Mouse (Mus musculus) stomach, embryonic 15.5 days (tissue): ENCODE results near the gene Itga9. TPM values are rescaled to one million over a fixed set of nuclear protein-coding genes. Genes with fewer than 3 reads are reported as not detected.
A peak's percentile ranks its signal among the peaks of the same experiment; 100 is the strongest.

Experiments
- ATAC-seq: fragments of 200-750 bp; cut with Nextera tagmentation; 2 replicates; pipeline ENCODE4 v1.8.0; 2017; ENCODE audit warnings: low read depth, moderate number of reproducible peaks, moderate TSS enrichment; ENCODE audit not compliant: insufficient read depth, low FRiP score
- H3K27ac ChIP-seq: fragments of 300-500 bp; sonication (generic); 2 replicates; pipeline ENCODE4 v1.5.1; 2015; ENCODE audit warnings: mild to moderate bottlenecking, inconsistent platforms
- H3K27me3 ChIP-seq: fragments of 300-500 bp; sonication (generic); replicated peaks from 2 replicates; pipeline ENCODE4 v1.6.1; 2015; ENCODE audit warnings: inconsistent platforms
- H3K36me3 ChIP-seq: fragments of 300-500 bp; sonication (generic); 2 replicates; pipeline ENCODE4 v1.6.1; 2015; ENCODE audit warnings: inconsistent platforms
- H3K4me1 ChIP-seq: fragments of 300-500 bp; sonication (generic); 2 replicates; pipeline ENCODE4 v1.6.1; 2015; ENCODE audit warnings: inconsistent platforms
- H3K4me2 ChIP-seq: fragments of 300-500 bp; sonication (generic); 2 replicates; pipeline ENCODE4 v1.6.1; 2015; ENCODE audit warnings: mild to moderate bottlenecking, inconsistent platforms
- H3K4me3 ChIP-seq: fragments of 300-500 bp; sonication (generic); replicated peaks from 2 replicates; pipeline ENCODE4 v1.5.1; 2015; ENCODE audit warnings: inconsistent platforms
- H3K9ac ChIP-seq: fragments of 300-500 bp; sonication (generic); 2 replicates; pipeline ENCODE4 v1.6.1; 2015; ENCODE audit warnings: inconsistent platforms
- H3K9me3 ChIP-seq: fragments of 300-500 bp; sonication (generic); 2 replicates; pipeline ENCODE4 v1.6.1; 2016; ENCODE audit warnings: inconsistent platforms
- WGBS: fragments of 180-500 bp; shearing (Covaris S2); methylation state at CpG from one replicate; pipeline ENCODE4 v1.1.7; 2015; 5-methylcytosine and 5-hydroxymethylcytosine counted together
- polyA plus RNA-seq: library from polyadenylated mRNA; unstranded; fragments of >200 nt; fragmentation: Nextera tagmentation; extraction: Ambion mirVana; gene quantifications from 2 replicates; pipeline ENCODE4 v1.2.1, GENCODE M21; 2015

The Itga9 gene
- polyA plus RNA-seq, 1 experiment from 2014 or later = 17.6 TPM

DNA sequence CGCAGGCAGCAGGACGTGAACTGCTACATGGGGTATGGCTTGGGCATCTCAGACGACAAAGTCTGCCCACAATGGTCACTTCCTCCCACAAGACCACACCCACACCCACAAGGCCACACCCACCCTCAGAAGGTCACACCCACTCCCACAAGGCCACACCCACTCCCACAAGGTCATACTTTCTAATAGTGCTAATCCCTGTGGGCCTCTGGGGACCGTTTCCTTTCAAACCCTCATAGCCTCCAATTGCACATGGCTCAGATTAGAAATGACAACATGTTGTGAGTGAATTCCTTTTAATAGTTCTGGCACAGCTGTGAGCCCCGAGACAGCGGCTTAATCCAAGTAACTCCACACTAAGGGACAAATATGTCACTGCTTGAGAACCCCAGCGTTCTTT lies 280.7 kb downstream of the Itga9 start:
- Histone ChIP-seq H3K9me3 (no peaks in the 10 kb centered on the region), H3K36me3 (0 out of 2 replicates have a peak, but pooled peaks cover 2% of the 10 kb centered on the region), H3K4me1 (peaks cover 16% of the 10 kb centered on the region), H3K4me3 (no peak overlapping the region), H3K27ac (no peak overlapping the region), H3K27me3 (no peaks in the 10 kb centered on the region), H3K9ac (no peak overlapping the region), H3K4me2 (no peak overlapping the region)
- WGBS = 83% methylated on average over 7 of the region's 7 CpGs
- ATAC-seq = no peak

DNA sequence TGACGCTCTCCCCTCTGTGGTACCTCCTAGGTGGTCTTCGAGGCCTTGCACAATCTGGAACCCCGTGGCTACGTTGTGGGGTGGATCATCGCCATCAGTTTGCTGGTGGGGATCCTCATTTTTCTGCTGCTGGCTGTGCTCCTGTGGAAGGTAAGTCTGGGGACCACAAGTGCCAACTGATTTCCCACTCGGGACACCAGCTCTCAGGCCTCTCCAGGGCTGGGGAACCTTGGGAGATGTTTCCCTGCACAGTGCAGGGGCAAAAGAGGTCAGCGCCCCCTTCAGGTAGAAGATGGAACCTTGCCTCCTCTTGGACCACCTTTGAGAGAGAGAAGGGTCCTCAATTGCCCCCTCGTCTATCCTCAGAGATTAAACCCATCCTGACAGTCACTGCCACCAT lies 281.2 kb downstream of the Itga9 start:
- H3K27me3 ChIP-seq = no peaks in the 10 kb centered on the region
- no peak overlapping the region for H3K9ac ChIP-seq
- WGBS = 95% methylated on average over 8 of the region's 8 CpGs
- H3K9me3 ChIP-seq = no peaks in the 10 kb centered on the region
- peaks cover 16% of the 10 kb centered on the region for H3K4me1 ChIP-seq
- ATAC-seq = no peak
- H3K36me3 ChIP-seq = 0 out of 2 replicates have a peak, but pooled peaks cover 2% of the 10 kb centered on the region
- no peak overlapping the region for H3K4me3 ChIP-seq
- H3K4me2 ChIP-seq = no peak overlapping the region
- no peak overlapping the region for H3K27ac ChIP-seq

DNA sequence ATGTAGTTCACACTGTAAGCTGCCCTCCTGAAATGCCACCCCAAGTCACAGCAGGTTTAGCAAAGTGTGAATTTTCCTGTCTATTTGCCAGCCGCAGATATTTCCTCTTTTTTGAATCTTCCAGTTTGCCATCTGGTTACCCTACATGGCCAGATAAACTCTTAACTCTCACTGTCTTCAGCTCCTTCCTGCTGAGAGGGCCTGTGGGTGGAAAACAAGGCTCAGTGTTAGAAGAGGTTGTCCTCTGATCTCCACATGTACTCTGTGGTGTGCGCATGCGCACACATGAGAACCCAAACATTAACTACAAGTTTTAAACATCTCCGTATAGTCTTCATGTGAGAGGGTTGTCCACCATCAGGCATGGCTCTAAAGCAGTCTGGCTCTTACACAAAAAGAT lies 283.7 kb downstream of the Itga9 start:
- Histone ChIP-seq H3K27ac (no peak overlapping the region; the same call in 1 of the 2 replicates), H3K9me3 (no peaks in the 10 kb centered on the region), H3K36me3 (0 out of 2 replicates have a peak, but pooled peaks cover 2% of the 10 kb centered on the region), H3K4me3 (no peak overlapping the region), H3K27me3 (no peaks in the 10 kb centered on the region), H3K4me1 (peaks cover 16% of the 10 kb centered on the region), H3K4me2 (no peak overlapping the region), H3K9ac (no peak overlapping the region)
- ATAC-seq = no peak
- WGBS = 77% methylated on average over 4 of the region's 4 CpGs

DNA sequence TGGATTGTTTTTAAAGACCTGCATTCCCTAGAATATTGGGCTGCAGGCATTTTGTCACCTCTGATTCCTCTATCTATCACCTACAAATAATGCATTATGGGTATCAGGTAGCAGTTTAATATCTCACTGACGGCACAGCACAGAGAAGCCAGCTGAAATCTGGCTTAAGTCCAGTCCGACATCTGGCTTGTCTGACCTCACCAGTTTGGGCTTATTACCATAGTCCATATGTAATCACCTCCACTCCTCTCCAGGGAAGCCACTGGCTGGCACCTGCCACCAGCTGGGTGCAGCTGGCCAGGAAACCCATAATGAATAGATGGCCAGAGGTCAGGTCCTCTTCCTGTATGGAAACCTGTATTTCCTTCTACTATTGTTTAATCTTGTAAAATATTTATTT lies 284.2 kb downstream of the Itga9 start:
- Histone ChIP-seq H3K9ac (no peak overlapping the region), H3K4me3 (no peak overlapping the region), H3K4me1 (peaks cover 16% of the 10 kb centered on the region), H3K27me3 (no peaks in the 10 kb centered on the region), H3K4me2 (no peak overlapping the region), H3K36me3 (0 out of 2 replicates have a peak, but pooled peaks cover 2% of the 10 kb centered on the region), H3K9me3 (no peaks in the 10 kb centered on the region), H3K27ac (no peak overlapping the region)
- WGBS = 41% methylated on average over 2 of the region's 2 CpGs
- no peak for ATAC-seq

DNA sequence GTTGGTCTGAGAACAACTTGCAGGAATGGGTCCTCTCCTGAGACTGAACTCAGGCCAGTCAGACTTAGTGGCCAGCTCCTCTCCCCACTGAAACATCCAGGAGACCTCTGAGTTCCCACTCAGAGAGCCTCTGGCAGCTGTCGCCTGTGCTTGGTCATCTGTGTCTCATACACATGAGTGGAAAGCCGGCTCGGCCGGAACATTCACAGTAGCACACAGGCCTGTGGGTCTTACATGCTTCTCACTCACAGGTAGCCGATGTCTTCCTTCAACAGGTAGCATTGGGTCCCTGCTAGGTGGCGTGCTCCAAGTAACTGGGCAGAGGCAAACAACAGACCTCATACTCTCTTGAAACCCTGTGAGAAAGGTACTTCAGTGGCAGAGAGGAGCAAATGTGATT lies 284.6 kb downstream of the Itga9 start:
- peaks cover 16% of the 10 kb centered on the region for H3K4me1 ChIP-seq
- 76% methylated on average over 6 of the region's 6 CpGs for WGBS
- H3K9me3 ChIP-seq = no peaks in the 10 kb centered on the region
- H3K4me3 ChIP-seq = no peak overlapping the region
- no peak overlapping the region for H3K9ac ChIP-seq
- H3K36me3 ChIP-seq = 0 out of 2 replicates have a peak, but pooled peaks cover 2% of the 10 kb centered on the region
- no peak for ATAC-seq
- no peaks in the 10 kb centered on the region for H3K27me3 ChIP-seq
- peak overlapping the region; percentile 33; the same call in 1 of the 2 replicates for H3K27ac ChIP-seq
- no peak overlapping the region for H3K4me2 ChIP-seq

DNA sequence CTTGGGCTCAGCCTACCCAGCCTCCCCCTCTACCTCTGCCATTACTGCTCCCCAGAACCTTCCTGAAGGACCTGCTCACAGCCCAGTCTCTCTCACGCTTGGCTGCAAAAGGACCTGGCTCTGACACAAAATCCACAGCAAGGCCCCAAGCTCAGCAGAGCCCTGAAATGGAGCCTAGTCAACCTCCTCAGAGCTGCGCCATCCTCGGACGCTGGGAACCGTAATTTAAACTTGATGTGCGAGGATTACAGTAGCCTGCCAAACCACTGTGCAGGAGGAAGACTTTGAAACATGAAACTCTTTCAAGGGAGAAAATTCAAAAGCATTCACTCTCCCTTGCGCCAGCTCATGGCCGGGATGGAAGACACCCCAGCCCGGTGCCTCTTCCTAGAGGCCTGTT lies 285.1 kb downstream of the Itga9 start:
- no peaks in the 10 kb centered on the region for H3K9me3 ChIP-seq
- WGBS = 47% methylated on average over 9 of the region's 9 CpGs
- no peak overlapping the region for H3K4me2 ChIP-seq
- no peaks in the 10 kb centered on the region for H3K27me3 ChIP-seq
- peak overlapping the region; percentile 33; the same call in 1 of the 2 replicates for H3K27ac ChIP-seq
- 0 out of 2 replicates have a peak, but pooled peaks cover 2% of the 10 kb centered on the region for H3K36me3 ChIP-seq
- no peak overlapping the region for H3K9ac ChIP-seq
- no peak for ATAC-seq
- no peak overlapping the region for H3K4me3 ChIP-seq
- H3K4me1 ChIP-seq = peaks cover 16% of the 10 kb centered on the region

DNA sequence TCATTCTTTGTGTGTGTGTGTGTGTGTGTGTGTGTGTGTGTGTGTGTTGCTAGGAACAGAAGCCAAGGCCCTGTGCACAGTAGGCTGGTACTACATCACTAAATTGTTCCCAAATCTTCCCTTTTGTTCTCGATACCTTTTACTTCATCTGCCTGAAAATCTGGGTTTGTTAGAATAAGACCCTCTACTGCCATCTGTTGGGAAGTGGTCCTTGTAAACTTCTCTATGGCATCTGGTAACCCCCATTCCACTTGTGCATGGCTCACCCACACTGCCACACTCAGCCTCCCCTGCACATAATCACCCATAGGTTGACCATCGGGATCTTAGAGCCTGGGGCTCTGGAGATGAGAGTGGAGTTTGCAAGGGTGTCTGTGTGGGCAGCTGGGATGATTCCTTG lies 288.6 kb downstream of the Itga9 start:
- Histone ChIP-seq H3K9ac (no peak overlapping the region), H3K4me2 (no peak overlapping the region), H3K4me1 (peaks cover 13% of the 10 kb centered on the region), H3K4me3 (no peak overlapping the region), H3K9me3 (no peaks in the 10 kb centered on the region), H3K27ac (no peak overlapping the region), H3K36me3 (no peaks in the 10 kb centered on the region), H3K27me3 (no peaks in the 10 kb centered on the region)
- 60% methylated on average over 2 of the region's 2 CpGs for WGBS
- no peak for ATAC-seq

DNA sequence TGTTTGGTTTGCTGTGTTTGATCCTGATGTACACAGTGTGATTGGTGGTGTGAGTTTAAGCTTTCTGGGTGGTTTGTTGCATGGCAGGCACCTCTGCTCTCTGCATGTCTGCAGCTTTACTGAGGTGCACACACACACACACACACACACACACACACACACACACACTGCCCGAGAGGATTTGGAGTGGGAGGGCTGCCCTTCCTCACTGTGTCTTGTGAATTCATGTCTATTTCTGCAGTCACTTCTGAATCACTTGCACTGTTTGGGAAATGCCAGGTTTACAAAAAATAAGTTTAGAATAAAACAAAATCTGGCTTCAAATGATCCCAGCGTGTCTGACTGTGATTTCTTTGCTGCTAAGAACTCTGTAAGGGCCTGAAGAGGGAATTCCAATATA lies 294.2 kb downstream of the Itga9 start:
- no peak for ATAC-seq
- Histone ChIP-seq H3K4me1 (no peaks in the 10 kb centered on the region), H3K4me2 (no peak overlapping the region), H3K27me3 (no peaks in the 10 kb centered on the region), H3K36me3 (no peaks in the 10 kb centered on the region), H3K27ac (no peak overlapping the region), H3K4me3 (no peak overlapping the region), H3K9ac (no peak overlapping the region), H3K9me3 (no peaks in the 10 kb centered on the region)
- 56% methylated on average over 2 of the region's 2 CpGs for WGBS

DNA sequence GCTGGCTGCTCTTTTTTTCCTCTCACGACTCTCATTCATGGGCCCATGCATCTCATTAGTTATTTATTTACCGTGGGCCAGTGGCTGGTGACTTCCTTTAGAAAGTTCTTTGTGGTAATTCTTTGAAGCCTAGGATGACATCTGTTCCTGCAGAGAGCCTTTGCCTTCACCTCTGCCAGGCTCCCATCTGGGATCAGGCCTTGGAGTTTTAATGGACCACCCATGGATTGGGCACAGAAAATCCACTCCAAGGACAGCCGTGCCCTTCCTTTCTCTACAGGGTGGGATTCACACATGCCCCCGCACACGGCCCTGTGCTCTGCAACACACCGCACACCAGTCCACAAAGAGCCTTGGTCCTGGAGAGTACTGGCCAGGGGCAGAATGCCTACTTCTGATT lies 295.4 kb downstream of the Itga9 start:
- 70% methylated on average over 6 of the region's 6 CpGs for WGBS
- H3K36me3 ChIP-seq = no peaks in the 10 kb centered on the region

DNA sequence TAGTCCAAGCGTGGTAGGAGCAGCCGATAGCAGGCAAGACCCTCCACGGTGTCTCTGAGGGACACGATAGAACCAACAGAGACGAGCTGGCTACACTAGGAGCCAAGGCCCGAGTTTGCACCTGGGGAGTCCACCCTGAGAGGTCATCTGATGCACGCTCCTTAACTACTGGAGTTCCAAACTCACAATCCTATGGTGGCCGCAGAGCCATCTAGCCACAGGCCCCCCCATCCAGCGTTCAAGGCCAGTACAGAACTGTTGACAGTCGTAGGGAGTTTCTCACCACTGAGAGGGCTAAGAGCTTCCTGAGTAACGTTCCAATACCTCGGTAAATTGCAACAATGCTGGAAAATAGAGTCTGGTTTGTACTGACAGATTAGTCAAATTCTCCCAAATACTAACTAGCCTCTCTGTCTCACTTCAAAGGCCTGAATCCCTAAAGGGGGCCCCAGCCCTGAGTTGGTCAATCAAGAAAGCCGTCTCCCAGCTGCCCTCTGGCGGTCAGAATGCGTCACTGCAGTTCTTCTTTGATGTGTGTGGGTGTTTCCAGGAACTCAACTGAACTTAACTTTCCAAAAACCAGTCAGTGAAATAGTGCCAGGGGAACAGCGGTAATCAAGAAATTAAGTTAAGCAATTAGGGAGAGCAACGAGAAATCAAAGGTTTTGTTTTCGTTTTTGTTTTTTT lies 301.6 kb downstream of the Itga9 start:
- no peak for ATAC-seq
- Histone ChIP-seq H3K27ac (no peak overlapping the region), H3K27me3 (no peaks in the 10 kb centered on the region), H3K4me1 (peaks cover 3% of the 10 kb centered on the region; the same call in 1 of the 2 replicates), H3K9ac (no peak overlapping the region), H3K4me3 (no peak overlapping the region), H3K36me3 (no peaks in the 10 kb centered on the region), H3K4me2 (no peak overlapping the region), H3K9me3 (no peaks in the 10 kb centered on the region)
- WGBS = 52% methylated on average over 18 of the region's 18 CpGs

More for the DNA sequence above, 295.4 kb downstream of the Itga9 start:
- H3K4me1 ChIP-seq = no peaks in the 10 kb centered on the region
- no peak overlapping the region for H3K27ac ChIP-seq
- H3K27me3 ChIP-seq = no peaks in the 10 kb centered on the region
- no peak overlapping the region for H3K4me2 ChIP-seq
- no peak overlapping the region for H3K9ac ChIP-seq
- no peak overlapping the region for H3K4me3 ChIP-seq
- no peak for ATAC-seq
- H3K9me3 ChIP-seq = no peaks in the 10 kb centered on the region

DNA sequence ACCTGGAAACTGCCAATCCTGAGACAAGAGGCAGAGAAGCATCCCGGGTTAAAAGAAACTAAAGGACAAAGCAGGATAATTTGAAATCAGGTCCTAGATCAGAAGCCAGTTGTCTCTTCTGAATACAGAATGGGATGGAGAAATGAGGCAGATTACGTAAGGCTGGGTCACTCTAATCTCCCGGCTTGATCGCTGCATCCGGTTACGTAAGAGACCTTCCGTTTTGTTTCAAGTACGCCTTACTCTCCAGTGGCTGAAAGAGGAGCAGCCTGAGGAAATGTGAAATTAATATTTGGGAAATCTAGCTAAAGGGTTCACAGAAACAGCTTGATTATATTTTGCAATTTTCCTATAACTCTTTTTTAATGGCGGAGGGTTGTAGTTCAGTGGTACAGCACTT lies 306.6 kb downstream of the Itga9 start:
- H3K9me3 ChIP-seq = no peaks in the 10 kb centered on the region
- H3K36me3 ChIP-seq = no peaks in the 10 kb centered on the region
- H3K27ac ChIP-seq = no peak overlapping the region
- H3K4me1 ChIP-seq = peaks cover 9% of the 10 kb centered on the region
- 84% methylated on average over 9 of the region's 9 CpGs for whole genome bisulfite sequencing
- no peak overlapping the region for H3K4me2 ChIP-seq
- no peaks in the 10 kb centered on the region for H3K27me3 ChIP-seq
- ATAC-seq = no peak
- no peak overlapping the region for H3K4me3 ChIP-seq
- H3K9ac ChIP-seq = no peak overlapping the region

DNA sequence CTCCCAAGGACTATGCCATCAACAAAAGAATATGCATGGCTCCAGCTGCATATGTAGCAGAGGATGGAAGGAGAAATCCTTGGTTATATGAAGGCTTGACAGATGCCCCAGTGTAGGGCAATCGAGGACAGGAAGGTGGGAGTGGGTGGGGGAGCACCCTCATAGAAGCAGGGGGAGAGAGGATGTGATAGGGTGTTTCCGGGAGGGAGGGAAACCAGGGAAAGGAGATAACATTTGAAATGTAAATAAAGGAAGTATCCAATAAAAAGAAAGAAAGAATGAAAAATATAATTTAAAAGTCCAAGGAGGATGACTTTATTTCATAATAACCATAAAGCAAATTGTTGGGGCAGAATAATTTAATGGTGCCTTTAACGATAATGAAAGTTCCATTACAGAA lies 307.1 kb downstream of the Itga9 start:
- 86% methylated on average over 3 of the region's 3 CpGs for WGBS

More for the DNA sequence above, 307.1 kb downstream of the Itga9 start:
- H3K36me3 ChIP-seq = no peaks in the 10 kb centered on the region
- H3K4me1 ChIP-seq = peaks cover 8% of the 10 kb centered on the region; the same call in 1 of the 2 replicates
- no peak overlapping the region for H3K9ac ChIP-seq
- H3K9me3 ChIP-seq = no peaks in the 10 kb centered on the region
- H3K4me2 ChIP-seq = no peak overlapping the region
- no peak overlapping the region for H3K27ac ChIP-seq
- H3K4me3 ChIP-seq = no peak overlapping the region
- ATAC-seq = no peak
- no peaks in the 10 kb centered on the region for H3K27me3 ChIP-seq
